8 mouse cellular contexts compared by ENCODE assay signal in the genomic region with DNA sequence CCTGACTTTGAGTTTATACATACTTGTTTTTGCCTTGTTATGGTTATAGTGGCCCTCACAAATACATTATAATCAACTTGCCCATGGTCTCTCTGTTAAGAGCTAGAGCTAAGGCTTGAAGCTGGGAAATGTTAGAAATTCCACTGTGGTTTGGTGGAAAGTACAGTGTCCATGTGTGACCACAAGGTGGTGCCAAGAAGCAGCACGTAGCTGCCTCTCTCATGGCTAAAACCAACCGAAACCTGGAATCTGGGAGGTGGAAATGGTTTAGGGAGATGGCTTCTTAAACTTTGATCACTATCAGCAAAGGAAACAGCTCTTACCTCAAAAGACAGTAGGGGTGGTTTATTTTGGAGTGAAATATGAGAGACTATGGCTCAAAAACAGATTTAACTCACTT. TPM values are rescaled to one million over a fixed set of nuclear protein-coding genes. Genes with fewer than 3 reads are reported as not detected.
DNase-seq lines count a peak whose midpoint lies in the region; ATAC-seq and TF ChIP-seq lines count a peak whose summit lies in the region.

No protein-coding gene starts in this region.

- no peaks in the 10 kb centered on the region for H3K36me3 ChIP-seq in kidney, adult 2 months (ENCODE audit: control insufficient read depth, insufficient read depth, low read length)
- H3K36me3 ChIP-seq in kidney, embryonic 14.5 days (ENCODE audit: control insufficient read depth, insufficient read depth, low read length) = peaks cover 30% of the 10 kb centered on the region; the same call in 1 of the 2 replicates
- peaks cover 24 to 84% of the 10 kb centered on the region in 2 experiments for H3K36me3 ChIP-seq in CH12.LX (replicated peaks in 1 of 2; ENCODE audit: control insufficient read depth in 1 of 2, insufficient read depth in 1 of 2, low read length in 1 of 2)
- H3K36me3 ChIP-seq in small intestine, adult 2 months (ENCODE audit: control insufficient read depth, insufficient read depth, low read length) = peaks cover 27% of the 10 kb centered on the region

- no peak overlapping the region for H3K4me2 ChIP-seq in kidney, embryonic 14.5 days (replicated peaks; ENCODE audit: low read depth, low read length)
- no peak overlapping the region for H3K4me2 ChIP-seq in CH12.LX (ENCODE audit: insufficient read depth, low read depth, poor library complexity, severe bottlenecking)

- H3K9me3 ChIP-seq in kidney, embryonic 14.5 days (ENCODE audit: control insufficient read depth, low read length) = no peaks in the 10 kb centered on the region
- H3K9me3 ChIP-seq in CH12.LX (replicated peaks; ENCODE audit: low read length) = no peaks in the 10 kb centered on the region

- no peaks in the 10 kb centered on the region; the same call in 1 of the 2 replicates for H3K79me2 ChIP-seq in CH12.LX (replicated peaks; ENCODE audit: control insufficient read depth, extremely low read depth, insufficient read depth, poor library complexity, severe bottlenecking)

- dilution Hi-C loops in CH12.LX (cut with MboI; ENCODE audit: extremely low pct_ligation_motif_present, extremely low pct_unique_long_range_greater_than_20kb, low sequenced_read_pairs) = no loop called here

- no peaks in the 10 kb centered on the region for H3K27me3 ChIP-seq in kidney, adult 2 months (replicated peaks; ENCODE audit: control insufficient read depth, insufficient read depth, low read length)
- H3K27me3 ChIP-seq in kidney, embryonic 14.5 days (ENCODE audit: control insufficient read depth, insufficient read depth, low read length) = no peaks in the 10 kb centered on the region
- no peaks in the 10 kb centered on the region for H3K27me3 ChIP-seq in CH12.LX (replicated peaks)
- H3K27me3 ChIP-seq in small intestine, adult 2 months (ENCODE audit: control insufficient read depth, insufficient read depth, low read length) = no peaks in the 10 kb centered on the region

- no peak overlapping the region for H3K9ac ChIP-seq in kidney, embryonic 14.5 days (ENCODE audit: low read depth, low read length)
- H3K9ac ChIP-seq in CH12.LX (ENCODE audit: insufficient read depth, low read depth) = no peak overlapping the region

- no peak overlapping the region for H3K4me3 ChIP-seq in kidney, adult 2 months (ENCODE audit: insufficient read depth, low read depth, low read length)
- H3K4me3 ChIP-seq in kidney, embryonic 14.5 days (ENCODE audit: low read length) = no peak overlapping the region
- no peak overlapping the region for H3K4me3 ChIP-seq in CH12.LX (replicated peaks in 1 of 3; ENCODE audit: low read depth in 2 of 3, low read length in 2 of 3, poor library complexity in 1 of 3)
- no peak overlapping the region for H3K4me3 ChIP-seq in small intestine, adult 2 months (ENCODE audit: low read depth, low read length)

- peak; percentile 46 for DNase-seq in kidney, adult 2 months
- peak; percentile 79 for DNase-seq in 3T3-L1 (ENCODE audit: low read depth, low spot score)
- no peak for DNase-seq in CH12.LX (ENCODE audit: extremely low read depth)
- DNase-seq in kidney, postnatal 36 days = peak; percentile 51 to 68
- DNase-seq in urinary bladder, postnatal 10 days (ENCODE audit: low spot score) = no peak

- TF ChIP-seq RAD21 in CH12.LX (IDR thresholded peaks at IDR 0.05; ENCODE audit: low read depth, low read length) = peak; percentile 46

- 3% methylated on average over 2 of the region's 2 CpGs for WGBS in kidney, adult 2 months
- WGBS in kidney, embryonic 14.5 days = 20% methylated on average over 2 of the region's 2 CpGs
- 13% methylated on average over 2 of the region's 2 CpGs for WGBS in small intestine, adult 2 months

- no peak overlapping the region for H3K27ac ChIP-seq in kidney, adult 2 months (ENCODE audit: insufficient read depth, low read depth, low read length)
- no peak overlapping the region for H3K27ac ChIP-seq in kidney, embryonic 14.5 days (ENCODE audit: low read depth, low read length)
- H3K27ac ChIP-seq in CH12.LX (ENCODE audit: insufficient read depth, low read depth) = no peak overlapping the region
- no peak overlapping the region for H3K27ac ChIP-seq in small intestine, adult 2 months (ENCODE audit: insufficient read depth, low read depth, low read length)

- peak; percentile 83 for TF ChIP-seq CTCF in kidney, adult 2 months (conservative IDR thresholded peaks at IDR 0.05; ENCODE audit: insufficient read depth, insufficient read length, low read depth, low read length)
- TF ChIP-seq CTCF in CH12.LX (conservative IDR thresholded peaks at IDR 0.05 in 1 of 2, IDR thresholded peaks at IDR 0.05 in 1 of 2; ENCODE audit: low read depth in 2 of 2, low read length in 2 of 2) = peak; percentile 38 to 65
- TF ChIP-seq CTCF in small intestine, adult 2 months (IDR thresholded peaks at IDR 0.05; ENCODE audit: extremely low read depth, insufficient read length, insufficient replicate concordance, low read depth, low read length) = peak; percentile 58; the same call in 1 of the 2 replicates

- H3K4me1 ChIP-seq in kidney, adult 2 months (ENCODE audit: control insufficient read depth, insufficient read depth, low read length) = no peaks in the 10 kb centered on the region; the same call in 1 of the 2 replicates
- H3K4me1 ChIP-seq in kidney, embryonic 14.5 days (ENCODE audit: control insufficient read depth, insufficient read depth, low read length) = no peaks in the 10 kb centered on the region
- H3K4me1 ChIP-seq in CH12.LX (ENCODE audit: control insufficient read depth in 1 of 2, insufficient read depth in 2 of 2) = peaks cover 4 to 45% of the 10 kb centered on the region in 2 experiments
- H3K4me1 ChIP-seq in small intestine, adult 2 months (ENCODE audit: control insufficient read depth, insufficient read depth, insufficient read length, low read length) = no peaks in the 10 kb centered on the region

- no peak for ATAC-seq in kidney, embryonic 14.5 days (ENCODE audit: low FRiP score, low TSS enrichment)
- ATAC-seq in common myeloid progenitor, adult 5-6 weeks (replicated peaks; ENCODE audit: low read depth, poor library complexity, severe bottlenecking) = peak; percentile 83

- no peak for TF ChIP-seq POLR2A in kidney, adult 2 months (IDR thresholded peaks at IDR 0.05; ENCODE audit: low read depth, low read length)
- no peak for TF ChIP-seq POLR2A in CH12.LX (IDR thresholded peaks at IDR 0.05; ENCODE audit: low read depth, low read length)
- no peak for TF ChIP-seq POLR2A in small intestine, adult 2 months (IDR thresholded peaks at IDR 0.05; ENCODE audit: low read depth, low read length)

- 0 out of 2 replicates have a peak, but pooled peaks have one; percentile 9 for TF ChIP-seq EP300 in CH12.LX (IDR thresholded peaks at IDR 0.05; ENCODE audit: low read length)

- in situ Hi-C loops in CH12.LX (cut with MboI; ENCODE audit: low pct_ligation_motif_present, low pct_unique_long_range_greater_than_20kb, low sequenced_read_pairs) = no loop called here

TF ChIP-seq in CH12.LX, 34 proteins besides CTCF, POLR2A, EP300 and RAD21:
- TF ChIP-seq UBTF (IDR thresholded peaks at IDR 0.05; ENCODE audit: low read depth, low read length) (no peak), IRF4 (IDR thresholded peaks at IDR 0.05; ENCODE audit: low read depth, low read length) (0 out of 2 replicates have a peak, but pooled peaks have one; percentile 27), MAX (IDR thresholded peaks at IDR 0.05; ENCODE audit: low read length) (0 out of 2 replicates have a peak, but pooled peaks have one; percentile 22), NELFE (IDR thresholded peaks at IDR 0.05; ENCODE audit: low read depth, low read length) (no peak), SMC3 (IDR thresholded peaks at IDR 0.05; ENCODE audit: low read depth, low read length) (peak; percentile 51)

RNA-seq across cellular contexts. Expression of gene Ercc6, which starts 17.6 kb away (rescaled TPM):
- polyA plus RNA-seq in kidney, adult 2 months (2012; rRNA removed) = 3.4 and 4.0 TPM in 2 replicates
- 15.9 and 23.6 TPM in 2 replicates for polyA plus RNA-seq in kidney, embryonic 14.5 days (2014; fragmentation: Nextera tagmentation; extraction: Ambion mirVana)
- total RNA-seq in CH12.LX (2012; rRNA removed) (10.7 and 11.3 TPM in 2 replicates), CH12.LX (2014; rRNA removed) (15.3 and 15.8 TPM in 2 replicates)
- polyA plus RNA-seq in CH12.LX (2012; ENCODE audit: insufficient read length, low read depth) = 15.1 and 16.7 TPM in 2 replicates
- 20.4 and 24.4 TPM in 2 replicates for total RNA-seq in common myeloid progenitor, adult 5-6 weeks (2017)
- polyA plus RNA-seq in small intestine, adult 2 months (2012; rRNA removed) = 0.91 and 2.0 TPM in 2 replicates

Comparison
In these comparisons a context has a peak if more than half of its experiments do, and no peak if none do; other contexts are left out.
1. DNase-seq: peak in kidney, adult 2 months (single experiment), 3T3-L1 (single experiment) and kidney, postnatal 36 days (2 of 2); none in CH12.LX (single experiment) and urinary bladder, postnatal 10 days (single experiment).
2. Peak in every context shown above with its lines, with median percentiles within 50 percentile points of each other: CTCF ChIP-seq.